Mouse (Mus musculus): ENCODE measurements around the gene Fam189a1.

Fam189a1 gene

DNA sequence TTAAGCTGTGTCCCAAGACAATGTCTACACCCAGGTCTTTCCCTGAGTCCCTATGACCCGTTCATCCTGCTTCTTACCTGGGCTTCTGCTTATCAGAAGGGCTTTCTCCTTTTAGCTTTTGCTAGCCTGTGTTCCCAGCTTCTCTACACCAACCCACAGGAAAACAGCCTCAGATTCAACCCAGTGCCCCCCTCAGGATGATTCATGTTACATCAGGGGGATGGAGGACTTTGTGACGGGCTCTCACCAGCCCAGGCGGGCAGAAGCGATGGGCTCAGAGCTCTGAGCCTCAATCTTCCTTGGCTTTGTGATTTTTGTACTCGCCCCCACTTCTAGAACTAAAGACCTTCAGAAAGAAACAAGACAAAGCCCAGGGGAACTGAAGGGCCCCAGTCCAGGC is 335.3 kb downstream of the Fam189a1 start:
- DNase-seq (ENCODE audit: low spot score): no peak

DNA sequence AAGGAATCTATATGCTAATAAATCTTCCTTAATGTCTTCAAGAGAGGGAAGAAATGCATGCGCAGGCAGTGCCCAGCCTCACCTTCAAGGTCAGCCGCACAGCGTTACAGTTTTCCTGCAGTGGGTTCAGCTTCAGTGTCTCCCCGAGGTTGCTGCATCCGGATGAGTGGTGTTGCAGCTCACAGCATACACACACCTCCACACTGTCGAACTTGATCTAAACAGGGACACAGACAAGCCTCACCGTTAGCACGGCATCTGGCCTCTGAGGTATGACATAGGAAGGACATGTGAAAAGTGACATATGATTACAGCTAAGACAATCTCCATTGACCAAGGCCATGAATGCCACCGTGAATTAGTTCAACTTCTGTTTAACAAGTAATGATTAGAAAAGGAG is 336.7 kb downstream of the Fam189a1 start:
- no peak for DNase-seq (ENCODE audit: low spot score)

DNA sequence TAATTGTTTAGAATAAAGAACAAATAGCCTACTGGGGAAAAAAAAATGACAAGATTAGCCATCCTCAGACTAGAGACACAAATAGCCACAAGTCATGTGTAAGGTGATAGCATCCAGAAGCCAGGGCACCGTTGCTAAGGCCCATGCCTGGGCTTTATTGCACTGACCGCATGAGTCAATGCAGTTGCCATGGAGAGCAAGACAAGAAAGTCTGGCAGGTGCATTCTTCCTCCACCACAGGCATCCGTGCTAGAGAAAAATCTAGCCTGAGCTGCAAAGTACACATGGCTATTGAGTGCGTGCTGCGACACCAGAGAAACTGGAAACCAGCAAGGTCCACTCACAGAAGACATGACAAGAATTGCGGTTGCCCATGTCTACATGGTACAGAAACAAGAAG is 347.5 kb downstream of the Fam189a1 start:
- no peak for DNase-seq (ENCODE audit: low spot score)

DNA sequence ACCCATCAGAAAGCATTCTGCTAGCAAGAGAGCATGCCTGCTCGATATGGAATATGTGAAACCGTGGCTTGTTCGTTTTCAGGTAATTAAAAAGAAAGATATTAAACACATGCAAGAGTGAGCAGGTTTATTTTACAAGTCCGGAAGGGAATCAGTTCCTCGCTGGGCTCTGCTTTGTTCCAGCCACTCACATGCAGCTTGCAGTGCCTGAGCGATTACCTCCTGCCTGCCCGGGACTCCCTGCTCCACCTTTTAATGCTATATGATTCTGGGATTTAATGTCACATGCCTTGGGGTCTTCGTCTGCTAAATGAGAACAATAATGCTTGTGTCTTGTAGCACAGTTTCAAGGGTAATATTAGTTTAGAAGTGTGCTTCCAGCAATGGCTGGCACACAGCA is 351.3 kb downstream of the Fam189a1 start:
- no peak for DNase-seq (ENCODE audit: low spot score)

DNA sequence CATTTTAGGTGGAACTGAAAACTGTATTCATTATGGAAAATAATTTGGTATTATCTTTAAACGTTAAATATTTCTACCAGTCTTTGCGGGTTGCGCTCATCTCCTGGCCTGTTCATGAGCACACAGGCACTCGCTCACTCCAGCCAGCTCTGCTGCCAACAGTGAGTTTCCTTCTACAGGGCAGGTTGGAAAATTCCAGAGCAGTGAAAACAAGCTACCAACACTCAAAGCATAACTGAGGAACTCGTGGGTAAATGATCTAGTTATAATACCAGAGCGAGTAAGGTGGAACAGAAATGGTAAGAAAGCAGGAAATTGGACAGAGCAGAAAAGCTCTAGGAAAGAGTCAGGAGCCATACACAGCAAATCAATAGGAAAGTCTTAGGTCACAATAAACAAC is 360.8 kb downstream of the Fam189a1 start:
- DNase-seq (ENCODE audit: low spot score): no peak

DNA sequence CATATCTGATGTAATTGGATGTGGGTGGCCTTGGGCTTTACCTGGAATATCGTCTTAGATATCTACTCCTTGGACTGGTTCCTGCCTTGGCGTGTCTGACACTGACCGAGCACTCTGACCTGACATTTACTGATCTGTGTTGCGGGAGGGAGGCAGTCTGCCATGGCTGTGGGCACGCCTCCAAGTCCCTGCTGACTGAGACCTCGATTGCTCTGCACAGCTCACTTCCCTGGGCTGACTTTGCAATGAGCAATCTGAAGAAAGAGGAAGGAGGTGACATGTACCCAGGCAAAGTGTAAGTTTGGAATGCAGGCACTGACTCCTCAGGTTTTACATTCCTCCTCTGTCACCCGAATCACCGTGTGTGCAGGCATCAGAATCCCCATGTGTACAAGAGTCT is 364.3 kb downstream of the Fam189a1 start:
- peak; percentile 8 for DNase-seq (ENCODE audit: low spot score)

DNA sequence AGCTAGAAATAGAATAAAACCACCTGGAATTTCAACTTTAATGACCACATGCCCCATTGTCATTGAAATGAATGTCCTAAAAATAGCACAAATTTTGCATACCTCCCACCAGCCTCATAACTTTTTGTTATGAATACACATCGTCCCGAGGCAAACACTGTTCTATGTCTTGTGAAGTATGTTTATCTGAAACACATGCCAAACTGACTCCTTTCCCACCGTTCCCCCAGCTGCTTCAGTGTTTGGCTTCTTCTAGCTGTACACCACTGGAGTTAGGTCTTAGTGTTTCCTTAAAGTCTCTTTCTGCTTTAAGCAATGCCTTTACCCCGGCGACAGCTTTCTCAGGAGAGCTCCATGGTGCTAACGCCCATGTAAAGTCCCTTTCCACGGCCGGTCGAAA is 365.2 kb downstream of the Fam189a1 start:
- no peak for DNase-seq (ENCODE audit: low spot score)

DNA sequence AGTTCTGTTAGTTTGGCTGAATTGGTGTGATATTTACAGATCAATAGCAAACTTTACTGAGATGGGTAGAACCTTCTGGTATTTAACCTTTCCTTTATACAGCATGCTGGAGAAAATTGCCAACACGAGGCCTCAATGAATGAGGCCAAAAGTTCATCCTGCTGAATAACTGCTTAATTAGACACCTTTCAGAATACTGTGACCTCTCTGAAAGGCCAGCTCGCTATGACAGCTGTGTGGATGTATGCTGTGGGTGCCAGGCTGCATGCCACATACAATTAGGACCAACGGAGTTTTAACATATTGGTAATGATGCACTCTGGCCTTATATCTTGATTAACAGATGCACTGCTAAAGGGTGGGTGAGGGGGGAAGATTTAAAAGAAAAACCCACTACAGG is 371.3 kb downstream of the Fam189a1 start:
- no peak for DNase-seq (ENCODE audit: low spot score)

DNA sequence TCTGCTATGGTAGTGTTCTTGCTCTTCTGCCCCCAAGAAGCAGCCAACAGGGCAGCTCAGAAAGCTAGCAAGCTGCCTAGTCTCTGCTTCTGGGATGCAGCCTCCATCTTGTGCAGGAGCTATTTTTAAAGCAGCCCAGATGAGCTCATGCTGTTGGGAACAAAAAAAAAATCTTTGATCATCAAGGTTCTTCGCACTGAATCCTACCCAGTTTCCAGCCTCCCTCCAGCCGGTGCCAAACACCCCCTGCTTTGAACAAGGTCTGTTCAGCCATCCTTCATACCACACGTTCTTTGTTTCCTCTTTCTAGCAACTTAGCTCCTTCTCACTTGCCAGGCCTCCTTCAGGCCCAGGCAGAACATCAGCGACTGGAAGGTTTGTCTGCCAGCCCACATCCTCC is 376.9 kb downstream of the Fam189a1 start:
- no peak for DNase-seq (ENCODE audit: low spot score)

DNA sequence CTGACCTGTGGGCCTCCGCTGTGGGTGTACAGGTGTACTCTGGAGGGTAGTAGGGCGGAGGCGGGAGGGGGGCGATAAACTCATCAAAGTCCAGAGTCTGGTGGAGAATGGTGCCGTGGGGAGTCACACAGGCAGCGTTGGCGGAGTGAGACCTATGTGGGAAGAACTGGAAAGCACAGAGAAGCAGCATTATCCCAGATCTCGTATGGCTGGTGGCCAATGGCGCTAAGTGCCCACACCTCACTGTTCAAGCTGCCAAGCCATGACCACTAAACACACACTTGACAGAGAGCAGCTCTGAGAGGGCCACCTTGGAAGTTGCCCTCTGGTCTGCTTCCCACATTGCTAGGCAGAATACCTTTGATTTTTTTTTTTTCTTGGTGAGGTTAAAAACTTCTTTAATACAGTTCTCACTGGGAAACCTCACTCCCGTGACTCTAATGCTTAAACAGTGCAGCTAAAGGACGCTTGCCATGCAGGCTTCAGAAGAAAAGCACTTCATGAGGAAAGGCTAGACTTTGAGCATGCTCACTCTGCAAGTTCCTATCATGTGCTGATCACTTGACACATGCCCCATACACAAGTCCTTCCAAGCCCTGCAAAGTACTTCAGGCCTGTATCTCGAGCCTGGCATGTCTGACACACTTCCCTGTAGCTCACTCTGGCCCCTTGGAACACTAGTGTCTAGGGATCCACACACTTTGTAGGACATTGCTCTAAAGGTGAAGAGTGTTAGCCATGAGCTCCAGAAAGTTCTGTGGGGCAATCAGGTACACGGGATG is 379.5 kb downstream of the Fam189a1 start:
- no peak for DNase-seq (ENCODE audit: low spot score)

DNA sequence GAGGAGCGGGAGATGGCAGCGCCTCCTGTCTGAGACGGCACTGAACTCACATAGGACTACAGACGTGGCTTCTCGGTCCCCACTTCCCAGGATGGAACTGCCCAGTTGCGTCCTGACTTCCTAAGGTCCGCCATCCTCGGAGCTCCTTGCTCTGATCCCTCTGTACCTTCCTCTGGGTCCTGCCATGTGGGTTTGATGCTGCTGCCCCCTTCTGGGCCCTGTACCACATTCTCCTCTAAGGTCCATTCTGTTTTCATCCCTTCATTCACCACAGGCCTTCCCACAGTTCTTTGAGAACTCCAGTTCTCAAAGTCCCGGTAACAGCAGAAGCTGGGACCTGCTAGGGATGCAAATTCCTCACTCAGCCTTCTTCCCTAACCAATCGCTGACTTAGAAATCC is 382.9 kb downstream of the Fam189a1 start:
- no peak for DNase-seq (ENCODE audit: low spot score)

DNA sequence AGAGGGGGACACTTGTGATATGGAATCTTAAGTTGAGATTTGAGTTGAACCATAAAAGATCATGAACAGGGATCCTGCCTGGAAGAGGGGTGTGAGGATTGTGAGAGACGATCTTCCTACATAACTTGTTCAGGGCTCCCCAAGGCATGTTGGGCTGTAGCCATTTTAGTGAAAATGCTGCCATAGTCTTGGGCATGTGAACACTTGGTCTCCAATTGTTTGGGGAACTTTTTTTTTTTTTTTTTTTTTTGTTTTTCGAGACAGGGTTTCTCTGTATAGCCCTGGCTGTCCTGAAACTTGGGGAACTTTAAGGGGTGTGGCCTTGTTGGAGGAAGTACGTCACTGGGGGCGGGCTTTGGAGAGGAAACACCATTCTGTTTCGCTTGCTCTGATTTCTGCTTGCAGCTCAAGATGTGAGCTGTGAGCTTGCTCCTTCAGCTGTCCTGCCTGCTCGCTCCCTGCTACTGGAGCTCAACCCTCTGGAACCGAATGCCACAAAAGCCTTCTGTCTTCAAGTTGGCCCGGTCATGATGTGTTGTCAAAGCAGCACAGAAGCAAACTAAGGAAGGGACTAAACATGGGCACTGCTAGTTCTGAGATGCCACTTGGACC is 385.5 kb downstream of the Fam189a1 start:
- DNase-seq (ENCODE audit: low spot score): no peak

DNA sequence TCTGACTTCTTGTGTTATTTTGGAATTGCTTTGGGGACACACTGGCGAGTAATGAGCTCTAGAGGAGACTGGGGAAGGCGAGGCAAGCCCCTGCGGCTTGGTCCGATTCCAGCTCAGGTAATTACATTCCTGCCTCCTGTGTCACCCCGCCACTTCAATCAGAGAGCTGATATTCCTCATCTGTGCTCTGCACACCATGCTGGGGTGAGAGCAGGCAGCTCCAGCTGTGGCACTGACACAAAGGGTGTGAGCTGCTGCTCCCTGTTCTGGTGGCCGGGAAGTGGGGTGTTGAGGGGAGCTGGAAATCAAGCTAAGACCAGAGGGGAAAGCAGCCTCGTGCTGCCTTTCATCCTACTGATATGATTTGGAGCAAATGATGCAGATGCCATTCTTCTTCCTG is 386.6 kb downstream of the Fam189a1 start:
- no peak for DNase-seq (ENCODE audit: low spot score)

DNA sequence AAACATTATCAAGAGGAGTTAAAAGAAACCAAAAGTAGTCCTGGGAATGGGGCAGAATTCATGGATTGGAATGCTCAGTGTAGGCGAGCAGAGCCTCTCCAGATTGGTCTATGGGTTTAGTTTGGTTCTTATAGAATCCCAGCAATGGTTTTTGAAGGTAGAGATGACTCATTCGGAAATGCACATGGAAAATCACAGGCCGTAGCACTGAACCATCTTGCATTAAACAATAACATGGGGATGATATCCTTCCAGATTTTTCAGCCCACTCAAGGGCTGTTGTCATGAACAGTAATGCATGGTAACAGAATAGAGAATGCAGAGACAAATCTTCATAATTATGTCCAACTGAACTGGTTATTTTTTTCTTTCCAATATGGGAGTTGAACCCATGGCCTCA is 390.8 kb downstream of the Fam189a1 start:
- DNase-seq (ENCODE audit: low spot score): no peak

DNA sequence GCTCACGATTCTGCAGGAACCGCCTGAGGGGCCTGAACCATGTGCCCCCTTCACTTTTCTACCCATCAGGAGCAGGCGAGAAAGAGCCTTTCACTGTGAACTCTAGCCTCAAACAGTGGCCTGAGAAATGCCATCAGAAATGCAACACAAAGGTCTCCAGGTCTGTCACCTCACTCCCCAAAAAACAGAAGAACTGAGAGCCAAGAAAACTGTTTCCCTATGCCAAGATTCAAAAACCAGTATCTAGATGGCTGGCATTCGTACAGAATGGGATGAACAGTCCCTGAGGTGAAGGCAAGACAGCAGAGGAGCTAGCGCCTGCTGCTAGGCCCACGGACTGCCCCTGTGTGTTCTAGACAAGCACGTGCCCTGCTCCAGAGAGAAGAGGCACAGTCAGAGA is 401.2 kb downstream of the Fam189a1 start:
- DNase-seq (ENCODE audit: low spot score): no peak

DNA sequence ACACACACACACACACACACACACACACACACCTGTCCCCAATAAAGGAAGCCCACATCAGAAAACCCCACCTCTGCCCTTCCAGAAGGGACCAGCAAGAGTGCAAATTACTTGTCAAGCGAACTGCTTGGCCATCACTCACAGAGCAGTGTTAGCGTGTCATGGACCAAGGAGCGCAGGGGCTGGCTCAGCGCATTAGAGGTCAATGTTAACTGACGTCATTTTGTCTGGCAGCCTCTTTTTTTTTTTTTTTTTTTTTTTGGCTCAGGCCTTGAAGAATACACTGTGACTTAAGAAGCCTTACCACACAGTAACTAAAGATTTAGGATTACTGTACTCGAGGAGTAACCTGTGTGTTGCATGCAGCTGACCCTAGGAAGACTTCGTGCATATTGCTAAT is 402.2 kb downstream of the Fam189a1 start:
- DNase-seq (ENCODE audit: low spot score): no peak

DNA sequence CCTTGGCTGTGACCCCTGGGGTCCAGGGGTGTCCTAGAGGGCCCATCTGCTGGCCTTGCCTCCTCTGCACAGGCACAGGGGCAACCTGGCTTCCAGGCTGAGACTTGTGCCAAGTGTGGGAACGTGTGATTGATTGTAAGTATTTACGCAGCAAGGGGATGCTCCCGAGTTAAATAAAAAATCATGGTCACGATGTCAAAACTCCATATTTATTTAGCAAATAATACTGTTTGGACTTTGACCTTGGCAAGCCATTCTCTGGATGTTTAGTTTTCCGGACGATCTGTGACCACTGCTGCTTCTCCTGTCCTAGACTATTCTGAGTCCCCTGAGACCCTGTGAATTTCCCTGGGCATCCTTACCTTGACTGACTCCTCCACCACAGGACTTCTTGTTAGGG is 402.7 kb downstream of the Fam189a1 start:
- no peak for DNase-seq (ENCODE audit: low spot score)

DNA sequence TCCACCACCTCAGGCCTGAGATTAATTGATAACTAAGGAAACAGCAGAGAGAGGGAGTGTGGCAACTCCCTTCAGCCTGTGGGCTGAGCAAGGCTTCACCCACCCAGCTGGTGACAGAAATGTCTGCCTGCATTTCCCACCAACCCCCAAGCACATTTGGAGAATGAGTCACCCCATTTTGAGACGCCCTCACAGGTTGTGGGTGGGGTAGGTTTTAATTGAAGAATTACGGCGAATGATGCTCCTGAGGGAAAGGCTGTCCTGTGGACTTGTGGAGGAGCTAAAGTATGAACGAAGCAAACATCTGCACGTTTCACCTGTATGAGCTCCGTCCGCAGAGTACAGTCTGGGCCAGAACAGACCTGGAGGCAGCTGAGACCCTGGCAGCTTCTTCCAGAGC is 404.2 kb downstream of the Fam189a1 start:
- DNase-seq (ENCODE audit: low spot score): no peak

DNA sequence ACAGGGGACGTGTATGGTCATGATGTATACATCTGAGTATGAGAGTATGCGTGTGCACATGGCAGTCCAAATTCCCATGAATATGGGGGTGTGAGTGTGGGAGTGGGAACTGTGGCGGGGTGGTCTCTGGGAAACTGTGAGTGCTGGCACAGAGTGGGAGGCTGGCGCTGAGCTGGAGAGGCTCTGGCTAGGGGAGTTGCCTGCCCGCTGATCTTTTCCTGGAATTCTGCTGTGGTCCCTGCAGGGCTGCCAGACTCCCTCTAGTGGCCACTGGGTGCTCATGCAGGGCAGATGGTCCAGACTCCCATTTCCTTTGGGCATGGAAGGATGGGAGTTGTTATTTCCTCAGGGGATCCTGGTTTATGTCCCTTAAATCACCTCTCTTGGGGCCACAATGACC is 404.9 kb downstream of the Fam189a1 start:
- peak; percentile 52 for DNase-seq (ENCODE audit: low spot score)

DNA sequence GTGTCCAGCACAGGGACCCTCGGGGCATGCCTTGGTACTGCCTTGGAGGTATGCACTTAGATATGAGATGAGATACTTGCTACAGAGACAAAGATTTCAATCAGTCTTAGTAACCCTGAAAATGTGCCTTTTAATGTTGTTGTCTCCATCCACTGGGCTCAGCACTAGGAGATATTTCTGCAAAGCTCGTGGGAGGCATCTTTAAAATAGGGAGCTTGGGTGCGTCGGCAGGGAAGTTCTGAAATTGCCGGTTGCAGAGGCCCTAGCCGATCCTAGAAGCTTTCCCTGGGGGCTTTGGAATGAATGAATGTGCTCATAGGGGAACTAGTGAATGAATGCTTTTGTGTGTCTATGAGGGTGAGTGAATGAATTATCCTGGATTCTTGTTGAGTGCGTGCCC is 412.8 kb downstream of the Fam189a1 start:
- no peak for DNase-seq (ENCODE audit: low spot score)

DNA sequence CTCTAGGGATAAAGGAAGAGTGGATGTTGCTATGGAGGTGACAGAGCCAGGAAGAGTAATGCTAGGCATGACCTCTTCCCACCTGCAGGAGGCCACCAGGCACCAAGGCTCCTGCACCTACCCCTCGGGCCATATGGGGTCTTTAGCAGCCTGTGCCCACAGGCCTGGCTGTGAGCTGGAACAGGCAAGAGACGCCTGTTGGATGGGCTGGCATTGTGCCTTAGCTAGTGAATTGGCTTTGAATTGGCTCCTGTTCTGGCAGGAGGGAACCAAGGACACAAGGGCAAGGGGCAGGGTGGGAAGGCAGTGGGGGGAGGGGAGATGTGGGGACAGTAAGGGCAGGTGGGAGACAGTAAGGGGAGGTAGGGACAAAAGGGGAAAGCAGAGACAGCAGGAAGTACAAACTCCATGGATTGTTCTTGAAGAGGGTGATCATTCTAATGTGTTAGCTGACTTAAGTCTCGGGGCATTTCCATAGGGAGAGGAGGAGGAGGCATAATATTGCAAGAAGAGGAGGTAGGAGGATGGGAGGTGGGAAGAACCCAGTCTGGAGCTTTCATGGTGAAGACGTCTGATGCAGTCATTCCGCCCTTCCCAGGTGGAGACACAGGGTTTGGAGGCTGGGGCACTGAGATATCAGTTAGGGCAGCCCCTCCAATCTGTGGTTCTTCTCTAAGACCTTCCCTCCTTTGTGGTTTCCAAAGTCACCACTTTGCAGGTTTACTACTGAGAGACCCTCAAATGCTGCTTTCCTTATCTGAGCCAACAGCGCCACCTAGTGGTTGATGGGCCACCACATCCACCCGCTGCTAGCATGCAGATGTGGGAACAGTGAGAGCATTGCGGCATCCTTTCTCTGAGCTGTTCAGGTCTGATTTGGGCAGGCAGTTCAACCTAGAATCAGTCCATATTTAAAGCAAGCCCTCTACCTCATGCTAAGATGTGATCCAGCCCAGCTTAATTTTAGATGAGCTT is 414.8 kb downstream of the Fam189a1 start:
- DNase-seq (ENCODE audit: low spot score): peak; percentile 67

DNA sequence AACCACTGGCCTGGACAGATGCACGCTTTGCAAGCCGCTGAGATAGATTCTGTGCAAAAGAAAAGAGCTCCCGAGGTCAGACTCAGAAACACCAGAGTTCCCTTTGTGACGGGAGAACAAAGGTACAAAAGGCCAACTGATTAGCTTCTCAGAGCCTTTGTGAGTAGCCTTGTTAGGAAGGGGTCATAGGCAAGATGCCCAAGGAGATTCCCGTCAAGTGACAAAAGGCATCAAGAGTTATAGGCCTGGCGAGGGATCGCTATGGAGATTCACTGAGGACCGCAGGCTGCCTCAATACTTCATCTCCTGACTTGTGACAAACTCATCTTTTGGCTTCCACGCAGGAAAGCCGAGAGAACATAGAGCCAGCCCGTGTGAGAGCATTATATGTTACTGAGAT is 417.2 kb downstream of the Fam189a1 start:
- no peak for DNase-seq (ENCODE audit: low spot score)

DNA sequence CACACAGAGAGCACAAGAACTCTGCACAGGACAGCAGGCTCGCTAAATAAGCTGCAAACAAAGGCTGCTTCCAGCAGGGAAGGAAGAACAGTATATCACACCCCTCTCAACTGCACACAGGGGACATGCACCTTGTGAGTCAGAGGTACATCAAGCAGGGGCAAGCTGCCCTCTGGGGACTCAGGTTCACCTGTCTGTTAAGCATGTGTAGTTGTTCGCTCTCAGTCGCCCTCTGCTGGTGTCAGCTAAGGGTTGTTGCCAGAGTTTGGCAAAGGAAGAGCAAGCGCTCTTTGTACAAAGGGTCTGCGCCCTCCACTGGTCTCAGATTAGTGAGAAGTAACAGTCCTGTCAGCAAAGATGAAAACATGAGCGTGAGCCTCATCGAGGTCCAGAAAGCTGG is 426.6 kb downstream of the Fam189a1 start:
- peak; percentile 38 for DNase-seq (ENCODE audit: low spot score)

Data from ovary, postnatal 14 days (tissue).